Mouse (Mus musculus): ENCODE data around the gene Large1. TPM values are rescaled to one million over a fixed set of nuclear protein-coding genes. Genes with fewer than 3 reads are reported as not detected.
"Not testable (repeated sequence)": the region's sequence is repeated elsewhere in the genome, so short reads cannot be mapped to it uniquely, and the experiment has no call there.

The Large1 gene
- polyA plus RNA-seq, 1 experiment, result 10.8 TPM

GRCm38 (mm10) chr8:73336845-73337244, 16.5 kb downstream of the Large1 start:
- Histone ChIP-seq H3K4me1 (ENCODE audit: control insufficient read depth, insufficient read depth, low read length) (no peaks in the 10 kb centered on the region), H3K4me3 (replicated peaks; ENCODE audit: extremely low read depth, low read depth, low read length) (no peak overlapping the region)
- no peak for TF ChIP-seq POLR2A (IDR thresholded peaks at IDR 0.05; ENCODE audit: borderline replicate concordance, extremely low read depth, low read depth, low read length)
- TF ChIP-seq CTCF (IDR thresholded peaks at IDR 0.05; ENCODE audit: insufficient read depth, low read length), result no peak
- no peak for DNase-seq
- 82% methylated on average over 1 of the region's 1 CpGs for WGBS

- Histone ChIP-seq H3K4me3 (replicated peaks; ENCODE audit: extremely low read depth, low read depth, low read length) (no peak overlapping the region), H3K4me1 (ENCODE audit: control insufficient read depth, insufficient read depth, low read length) (no peaks in the 10 kb centered on the region)
- DNase-seq, result no peak
- no peak for TF ChIP-seq POLR2A (IDR thresholded peaks at IDR 0.05; ENCODE audit: borderline replicate concordance, extremely low read depth, low read depth, low read length)
- TF ChIP-seq CTCF (IDR thresholded peaks at IDR 0.05; ENCODE audit: insufficient read depth, low read length), result no peak
- WGBS, result 92% methylated on average over 5 of the region's 5 CpGs
These were observed 24.2 kb downstream of the Large1 start for GRCm38 (mm10) chr8:73329131-73329530.

- 80% methylated on average over 3 of the region's 3 CpGs for WGBS
- TF ChIP-seq CTCF (IDR thresholded peaks at IDR 0.05; ENCODE audit: insufficient read depth, low read length) (no peak), POLR2A (IDR thresholded peaks at IDR 0.05; ENCODE audit: borderline replicate concordance, extremely low read depth, low read depth, low read length) (no peak)
- no peak for DNase-seq
These were observed 25.3 kb downstream of the Large1 start for GRCm38 (mm10) chr8:73328056-73328455.

GRCm38 (mm10) chr8:73324667-73325066, 28.7 kb downstream of the Large1 start:
- Histone ChIP-seq H3K4me3 (replicated peaks; ENCODE audit: extremely low read depth, low read depth, low read length) (no peak overlapping the region), H3K4me1 (ENCODE audit: control insufficient read depth, insufficient read depth, low read length) (no peaks in the 10 kb centered on the region)
- DNase-seq, result no peak
- no peak for TF ChIP-seq CTCF (IDR thresholded peaks at IDR 0.05; ENCODE audit: insufficient read depth, low read length)
- no peak for TF ChIP-seq POLR2A (IDR thresholded peaks at IDR 0.05; ENCODE audit: borderline replicate concordance, extremely low read depth, low read depth, low read length)
- WGBS, result 64% methylated on average over 4 of the region's 4 CpGs

More at GRCm38 (mm10) chr8:73328056-73328455, 25.3 kb downstream of the Large1 start:
- H3K4me1 ChIP-seq (ENCODE audit: control insufficient read depth, insufficient read depth, low read length), result no peaks in the 10 kb centered on the region
- no peak overlapping the region for H3K4me3 ChIP-seq (replicated peaks; ENCODE audit: extremely low read depth, low read depth, low read length)

- Histone ChIP-seq H3K4me3 (replicated peaks; ENCODE audit: extremely low read depth, low read depth, low read length) (no peak overlapping the region), H3K4me1 (ENCODE audit: control insufficient read depth, insufficient read depth, low read length) (no peaks in the 10 kb centered on the region)
- WGBS, result 50% methylated on average over 1 of the region's 1 CpGs
- no peak for DNase-seq
- TF ChIP-seq CTCF (IDR thresholded peaks at IDR 0.05; ENCODE audit: insufficient read depth, low read length) (no peak), POLR2A (IDR thresholded peaks at IDR 0.05; ENCODE audit: borderline replicate concordance, extremely low read depth, low read depth, low read length) (no peak)
These were observed 29.7 kb downstream of the Large1 start for GRCm38 (mm10) chr8:73323591-73323990.

GRCm38 (mm10) chr8:73319500-73319899, 33.8 kb downstream of the Large1 start:
- H3K4me3 ChIP-seq (replicated peaks; ENCODE audit: extremely low read depth, low read depth, low read length); DNase-seq; H3K4me1 ChIP-seq (ENCODE audit: control insufficient read depth, insufficient read depth, low read length): not testable (repeated sequence)
- 94% methylated on average over 2 of the region's 3 CpGs for WGBS

- whole genome bisulfite sequencing, result 57% methylated on average over 2 of the region's 2 CpGs
- peaks cover 14% of the 10 kb centered on the region for H3K4me1 ChIP-seq (ENCODE audit: control insufficient read depth, insufficient read depth, low read length)
- H3K4me3 ChIP-seq (replicated peaks; ENCODE audit: extremely low read depth, low read depth, low read length), result no peak overlapping the region
- DNase-seq, result no peak
- no peak for TF ChIP-seq POLR2A (IDR thresholded peaks at IDR 0.05; ENCODE audit: borderline replicate concordance, extremely low read depth, low read depth, low read length)
- TF ChIP-seq CTCF (IDR thresholded peaks at IDR 0.05; ENCODE audit: insufficient read depth, low read length), result no peak
These were observed 39.4 kb downstream of the Large1 start for GRCm38 (mm10) chr8:73313911-73314310.

- DNase-seq, result no peak
- Histone ChIP-seq H3K4me1 (ENCODE audit: control insufficient read depth, insufficient read depth, low read length) (peaks cover 14% of the 10 kb centered on the region), H3K4me3 (replicated peaks; ENCODE audit: extremely low read depth, low read depth, low read length) (no peak overlapping the region)
- no peak for TF ChIP-seq POLR2A (IDR thresholded peaks at IDR 0.05; ENCODE audit: borderline replicate concordance, extremely low read depth, low read depth, low read length)
- no peak for TF ChIP-seq CTCF (IDR thresholded peaks at IDR 0.05; ENCODE audit: insufficient read depth, low read length)
- WGBS, result 48% methylated on average over 8 of the region's 8 CpGs
These were observed 40.4 kb downstream of the Large1 start for GRCm38 (mm10) chr8:73312714-73313607.

GRCm38 (mm10) chr8:73310471-73310870, 42.9 kb downstream of the Large1 start:
- no peak for DNase-seq
- Histone ChIP-seq H3K4me3 (replicated peaks; ENCODE audit: extremely low read depth, low read depth, low read length) (no peak overlapping the region), H3K4me1 (ENCODE audit: control insufficient read depth, insufficient read depth, low read length) (peaks cover 21% of the 10 kb centered on the region)
- WGBS, result 86% methylated on average over 1 of the region's 1 CpGs
- TF ChIP-seq POLR2A (IDR thresholded peaks at IDR 0.05; ENCODE audit: borderline replicate concordance, extremely low read depth, low read depth, low read length), result no peak
- no peak for TF ChIP-seq CTCF (IDR thresholded peaks at IDR 0.05; ENCODE audit: insufficient read depth, low read length)

GRCm38 (mm10) chr8:73310036-73310435, 43.3 kb downstream of the Large1 start:
- H3K4me1 ChIP-seq (ENCODE audit: control insufficient read depth, insufficient read depth, low read length), result peaks cover 21% of the 10 kb centered on the region
- no peak for DNase-seq

More at GRCm38 (mm10) chr8:73310036-73310435, 43.3 kb downstream of the Large1 start:
- H3K4me3 ChIP-seq (replicated peaks; ENCODE audit: extremely low read depth, low read depth, low read length), result no peak overlapping the region
- TF ChIP-seq POLR2A (IDR thresholded peaks at IDR 0.05; ENCODE audit: borderline replicate concordance, extremely low read depth, low read depth, low read length), result no peak
- no peak for TF ChIP-seq CTCF (IDR thresholded peaks at IDR 0.05; ENCODE audit: insufficient read depth, low read length)
